Mouse (Mus musculus) lung, postnatal 0 days (tissue): ENCODE measurements at regions not wholly inside any gene's neighbourhood (a gene's known extent, or its start where the extent isn't known, plus 50 kb on each side); places are given as distances from the start of the nearest gene placed in this dataset.

Experiments used
- CTCF ChIP-seq: IDR thresholded peaks from 2 replicates; pipeline ENCODE4 v1.5.1; 2016; ENCODE audit warnings: antibody characterized with exemption, mild to moderate bottlenecking
- EP300 ChIP-seq: IDR thresholded peaks from 2 replicates; pipeline ENCODE4 v1.6.1; 2016; ENCODE audit warnings: antibody characterized with exemption, mild to moderate bottlenecking, control low read depth

DNA sequence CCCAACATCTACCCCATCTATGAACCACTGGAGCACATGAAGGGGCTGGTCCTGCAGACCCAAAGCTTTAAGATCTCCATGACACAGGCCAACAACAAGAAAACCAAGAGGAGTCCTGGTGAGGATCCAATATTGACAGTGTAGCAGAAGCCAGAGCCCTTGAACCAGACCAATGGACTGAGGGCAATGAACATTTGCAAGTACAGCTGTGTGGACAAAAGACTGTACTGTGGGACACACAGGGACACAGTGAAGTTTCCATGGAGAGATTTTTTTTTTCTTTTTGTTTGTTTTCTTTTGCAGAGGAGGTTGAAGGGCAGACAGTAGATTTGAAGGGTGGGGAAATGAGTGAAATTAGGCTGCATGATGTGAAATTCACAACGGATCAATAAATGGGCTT, 126.5 kb upstream of the Cenpw start:
- no peak for TF ChIP-seq CTCF
- TF ChIP-seq EP300, result no peak
